Mouse (Mus musculus) A20 (cell line): Measurements from ENCODE around the gene Meioc.
"Not testable (repeated sequence)": the region's sequence is repeated elsewhere in the genome, so short reads cannot be mapped to it uniquely, and the experiment has no call there.

Experiments
- DNase-seq: peaks from one replicate; pipeline ENCODE4 v3.0.0-alpha.2; 2011; ENCODE audit warnings: low read depth, low spot score

The Meioc gene

GRCm38 (mm10) chr11:102665637-102666435 lies 2.3 kb downstream of the Meioc start:
- DNase-seq, result no peak

DNA sequence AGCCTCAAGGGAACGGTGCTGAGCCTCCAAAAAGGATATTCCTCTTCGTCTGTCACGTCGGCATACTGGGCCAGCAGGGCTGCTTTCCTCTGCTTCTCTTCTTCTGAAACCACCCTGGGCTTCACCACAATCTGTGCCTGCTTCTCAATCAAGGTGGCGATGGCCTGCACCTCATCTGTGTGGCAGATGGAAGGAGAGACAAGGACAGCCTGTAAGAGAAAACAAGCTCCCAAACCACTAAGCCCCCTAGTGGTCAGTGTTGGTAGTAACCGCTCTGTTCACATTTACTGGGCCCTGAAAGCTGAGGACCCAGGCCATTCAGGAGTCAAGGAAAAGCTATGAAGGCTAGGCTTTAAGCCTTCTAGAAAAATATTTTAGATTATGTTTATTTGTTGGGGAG lies 26.6 kb downstream of the Meioc start:
- DNase-seq, result peak; percentile 68

DNA sequence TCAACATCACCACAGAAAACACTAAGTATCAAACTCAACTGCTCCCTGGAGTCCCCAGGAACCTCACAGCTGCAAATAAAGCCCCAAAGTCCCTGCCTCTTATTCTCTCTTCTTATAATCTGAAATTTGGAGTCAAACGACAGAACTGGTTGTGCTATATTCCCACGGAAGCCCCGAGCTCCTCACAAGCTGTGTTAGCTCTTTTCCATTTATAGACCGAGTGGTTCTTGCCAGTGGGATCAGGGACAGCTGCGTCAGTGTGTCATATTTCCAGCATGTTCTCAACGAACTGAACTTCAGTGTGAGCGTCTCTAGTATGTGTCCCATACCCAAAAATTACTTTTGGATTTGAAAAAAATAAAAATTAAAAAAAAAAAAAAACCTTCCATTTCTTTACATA lies 31.8 kb downstream of the Meioc start:
- DNase-seq, result no peak

DNA sequence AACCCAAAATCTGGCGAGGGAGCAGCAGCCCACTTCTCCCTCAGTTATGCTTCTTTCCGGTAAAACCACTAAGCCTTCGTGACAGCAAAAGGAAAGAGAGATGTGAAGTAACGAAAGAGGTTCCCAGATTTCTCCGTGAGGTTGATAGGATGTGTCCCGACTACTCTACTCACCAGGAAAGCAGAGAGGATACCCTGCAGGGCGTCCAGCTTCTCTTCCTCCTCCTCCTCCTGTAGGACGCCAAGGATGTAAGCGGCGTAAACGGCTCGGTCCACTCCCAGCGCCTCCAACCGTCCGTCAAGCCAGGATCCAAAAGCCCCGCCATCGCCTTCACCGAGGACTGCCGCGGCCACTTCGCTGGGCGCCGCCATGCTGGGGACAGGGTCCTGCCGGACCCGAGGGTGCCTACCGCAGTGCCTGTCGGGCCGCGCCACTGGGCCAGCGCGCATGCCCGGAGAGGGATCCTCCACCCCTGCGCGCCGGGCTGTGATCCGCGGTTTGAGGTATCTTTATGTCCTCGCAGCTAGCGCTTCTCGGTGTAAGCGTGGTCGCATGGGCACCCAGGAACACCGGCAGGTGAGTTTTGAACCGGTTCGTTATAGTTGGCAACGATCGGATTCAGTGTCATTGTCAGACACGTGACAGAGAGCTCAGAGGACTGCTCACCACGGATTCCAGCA lies 34.0 kb downstream of the Meioc start, which contains the start of gene Ccdc43:
TSS of gene Ccdc43 (minus strand) at position 445 of the 680 bp plus-strand sequence.
- peak; percentile 90 for DNase-seq

- no peak for DNase-seq
These were observed 34.5 kb downstream of the Meioc start for GRCm38 (mm10) chr11:102698018-102698476.

DNA sequence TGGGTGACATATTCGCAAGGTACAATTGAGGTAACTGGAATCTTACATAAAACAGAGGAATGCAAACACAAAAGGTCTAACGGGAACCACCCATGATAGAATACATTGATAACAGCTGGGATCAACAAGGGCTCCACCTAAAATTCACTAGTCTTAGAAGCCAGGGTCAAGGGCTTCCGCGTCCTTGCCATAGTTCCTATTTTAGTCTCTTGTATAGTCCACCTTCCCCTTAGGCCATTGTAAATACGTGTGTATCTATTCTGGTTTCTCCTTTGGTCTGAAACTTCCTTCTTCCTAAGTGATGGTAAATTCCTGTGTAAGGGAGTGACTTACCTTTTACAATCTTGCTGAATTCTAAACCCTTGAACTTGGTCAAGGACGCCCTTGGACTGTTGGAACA lies 38.7 kb downstream of the Meioc start:
- DNase-seq, result not testable (repeated sequence)

- no peak for DNase-seq
These were observed 48.9 kb downstream of the Meioc start for GRCm38 (mm10) chr11:102712411-102712810.

- not testable (repeated sequence) for DNase-seq
These were observed 51.1 kb downstream of the Meioc start for GRCm38 (mm10) chr11:102714578-102714977.

- no peak for DNase-seq
These were observed 52.6 kb downstream of the Meioc start for GRCm38 (mm10) chr11:102716135-102716534.

- DNase-seq, result peak; percentile 31
These were observed 62.1 kb downstream of the Meioc start for GRCm38 (mm10) chr11:102725574-102725973.

- DNase-seq, result peak; percentile 64
These were observed 65.1 kb downstream of the Meioc start for GRCm38 (mm10) chr11:102728614-102729013.

DNA sequence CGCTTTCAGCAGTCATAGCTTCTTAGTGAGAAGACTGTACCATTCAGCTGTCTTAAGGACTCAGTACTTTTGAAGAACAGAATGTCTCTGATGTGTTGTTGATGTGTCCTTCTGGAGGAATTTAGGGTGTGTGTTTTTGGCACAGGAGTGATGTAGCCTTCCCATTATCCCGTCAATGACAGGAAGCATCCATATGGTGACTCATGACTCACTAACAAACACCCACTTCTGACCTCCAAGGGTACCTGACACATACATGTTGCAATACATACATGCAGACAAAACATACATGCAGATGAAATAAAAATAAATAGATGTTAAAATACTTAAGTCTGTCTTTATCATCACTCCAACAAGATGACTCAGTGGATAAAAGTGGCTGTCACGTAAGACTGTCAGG lies 66.3 kb downstream of the Meioc start:
- no peak for DNase-seq

DNA sequence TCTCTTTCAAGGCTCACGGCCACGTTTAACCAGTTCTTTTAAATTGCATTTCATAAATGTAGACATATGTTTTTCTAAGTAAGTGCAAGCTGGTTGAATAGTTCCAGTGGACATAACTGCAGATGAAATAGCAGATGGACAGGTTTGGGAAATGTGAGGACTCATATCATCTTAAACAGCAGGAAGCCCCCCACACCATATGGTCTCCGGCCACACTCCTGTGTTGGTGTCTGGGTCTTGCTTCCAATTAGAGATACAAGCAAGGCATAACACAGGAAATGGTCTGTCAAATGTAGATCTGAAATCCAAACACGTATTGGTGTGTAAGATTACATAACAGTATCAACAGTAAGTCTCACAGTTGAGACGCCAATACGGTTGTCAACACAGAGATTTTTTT lies 67.8 kb downstream of the Meioc start:
- no peak for DNase-seq
